Mouse (Mus musculus) forebrain, embryonic 13.5 days (tissue): ENCODE measurements at regions not wholly inside any gene's neighbourhood (a gene's known extent, or its start where the extent isn't known, plus 50 kb on each side); places are given as distances from the start of the nearest gene placed in this dataset.
"Not testable (repeated sequence)": the region's sequence is repeated elsewhere in the genome, so short reads cannot be mapped to it uniquely, and the experiment has no call there.

Source experiments
- ATAC-seq: fragments of 200-750 bp; cut with Nextera tagmentation; 2 replicates; pipeline ENCODE4 v1.8.0; 2017
- H3K27ac ChIP-seq: fragments of 300-500 bp; sonication (generic); 2 replicates; pipeline ENCODE4 v1.5.1; 2015; ENCODE audit warnings: inconsistent platforms, mild to moderate bottlenecking, moderate library complexity
- H3K27me3 ChIP-seq: fragments of 300-500 bp; sonication (generic); 2 replicates; pipeline ENCODE4 v1.6.1; 2015; ENCODE audit warnings: mild to moderate bottlenecking, inconsistent platforms
- H3K36me3 ChIP-seq: fragments of 300-500 bp; sonication (generic); 2 replicates; pipeline ENCODE4 v1.6.1; 2015; ENCODE audit warnings: mild to moderate bottlenecking, inconsistent platforms; ENCODE audit not compliant: poor library complexity, severe bottlenecking
- H3K4me1 ChIP-seq: fragments of 300-500 bp; sonication (generic); 2 replicates; pipeline ENCODE4 v1.6.1; 2015; ENCODE audit warnings: inconsistent platforms
- H3K4me2 ChIP-seq: fragments of 300-500 bp; sonication (generic); 2 replicates; pipeline ENCODE4 v1.6.1; 2015; ENCODE audit warnings: inconsistent platforms, mild to moderate bottlenecking, moderate library complexity
- H3K4me3 ChIP-seq: fragments of 300-500 bp; sonication (generic); 2 replicates; pipeline ENCODE4 v1.5.1; 2015; ENCODE audit warnings: mild to moderate bottlenecking, inconsistent platforms
- H3K9ac ChIP-seq: fragments of 300-500 bp; sonication (generic); 2 replicates; pipeline ENCODE4 v1.6.1; 2015; ENCODE audit warnings: mild to moderate bottlenecking, inconsistent platforms
- H3K9me3 ChIP-seq: fragments of 300-500 bp; sonication (generic); replicated peaks from 2 replicates; pipeline ENCODE4 v1.6.1; 2016; ENCODE audit warnings: inconsistent platforms
- WGBS: fragments of 180-500 bp; shearing (Covaris S2); methylation state at CpG from one replicate; pipeline ENCODE4 v1.1.7; 2015; 5-methylcytosine and 5-hydroxymethylcytosine counted together

DNA sequence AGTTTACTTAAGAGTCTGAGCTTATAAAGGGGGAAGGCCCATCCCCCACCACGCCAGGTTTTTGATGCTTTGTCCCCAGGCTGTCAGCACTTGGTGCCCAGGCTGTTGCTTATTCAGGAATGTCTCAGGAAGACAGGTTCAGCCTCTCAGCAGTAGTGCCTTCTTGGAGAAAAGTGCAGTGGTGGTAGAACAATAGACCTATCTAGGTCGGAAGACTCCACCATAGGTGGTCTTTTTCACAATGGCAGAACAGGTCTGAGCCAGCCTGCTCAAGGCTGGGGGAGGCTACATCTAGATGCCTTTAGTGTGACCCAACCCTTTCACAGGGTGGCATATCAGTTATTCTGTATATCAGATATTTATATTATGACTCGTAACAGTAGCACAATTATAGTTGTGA lies 171.9 kb upstream of the Pum3 start:
- Histone ChIP-seq H3K27me3 (no peaks in the 10 kb centered on the region), H3K36me3 (no peaks in the 10 kb centered on the region), H3K4me2 (no peak overlapping the region), H3K9ac (no peak overlapping the region), H3K4me3 (no peak overlapping the region), H3K27ac (no peak overlapping the region), H3K9me3 (no peaks in the 10 kb centered on the region), H3K4me1 (peaks cover 20% of the 10 kb centered on the region)
- WGBS, result 70% methylated on average over 3 of the region's 3 CpGs
- ATAC-seq, result no peak

GRCm38 (mm10) chr19:27600386-27600785 lies 170.8 kb upstream of the Pum3 start:
- not testable (repeated sequence) for H3K9ac ChIP-seq, H3K27me3 ChIP-seq, H3K36me3 ChIP-seq, H3K4me3 ChIP-seq, ATAC-seq, H3K4me2 ChIP-seq, H3K9me3 ChIP-seq, H3K27ac ChIP-seq
- H3K4me1 ChIP-seq, result peaks cover 20% of the 10 kb centered on the region
- WGBS, result 82% methylated on average over 9 of the region's 9 CpGs

GRCm38 (mm10) chr19:27599639-27600308 lies 170.1 kb upstream of the Pum3 start:
- ATAC-seq, result peak; percentile 68
- 27% methylated on average over 10 of the region's 10 CpGs for WGBS
- Histone ChIP-seq H3K9me3 (no peaks in the 10 kb centered on the region), H3K4me2 (peak overlapping the region; percentile 18; the same call in 1 of the 2 replicates), H3K27me3 (no peaks in the 10 kb centered on the region), H3K27ac (peak overlapping the region; percentile 69), H3K36me3 (no peaks in the 10 kb centered on the region), H3K4me3 (no peak overlapping the region), H3K9ac (no peak overlapping the region), H3K4me1 (peaks cover 20% of the 10 kb centered on the region)

- Histone ChIP-seq H3K9me3 (no peaks in the 10 kb centered on the region), H3K36me3 (no peaks in the 10 kb centered on the region), H3K4me1 (peaks cover 16% of the 10 kb centered on the region), H3K27ac (no peak overlapping the region), H3K4me3 (no peak overlapping the region), H3K27me3 (no peaks in the 10 kb centered on the region), H3K9ac (no peak overlapping the region), H3K4me2 (no peak overlapping the region)
- 0 out of 2 replicates have a peak, but pooled peaks have one; percentile 23 for ATAC-seq
- 78% methylated on average over 5 of the region's 5 CpGs for WGBS
Measured at GRCm38 (mm10) chr19:27598350-27598749, 168.7 kb upstream of the Pum3 start.

DNA sequence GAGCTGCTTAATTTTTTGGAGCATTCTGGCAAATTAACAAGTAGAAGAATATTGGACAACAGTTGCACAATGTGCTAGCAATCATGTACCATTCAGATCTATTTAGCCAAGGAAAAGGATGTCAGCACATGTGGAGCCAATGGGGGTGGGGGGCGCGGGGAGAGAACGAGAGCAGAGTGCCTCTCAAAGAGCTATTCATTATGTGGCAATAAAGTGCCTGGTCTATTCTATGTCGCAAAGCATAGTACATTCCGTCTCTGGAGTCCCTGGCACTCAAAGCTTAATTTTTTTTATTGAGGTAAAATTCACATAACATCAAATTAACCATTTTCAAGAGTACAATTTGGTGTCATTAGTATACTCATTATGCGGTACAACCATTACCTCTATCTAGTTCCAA lies 155.9 kb upstream of the Pum3 start:
- 63% methylated on average over 6 of the region's 6 CpGs for WGBS
- no peak for ATAC-seq
- peaks cover 27% of the 10 kb centered on the region for H3K4me1 ChIP-seq

GRCm38 (mm10) chr19:27582111-27582500 lies 152.5 kb upstream of the Pum3 start:
- 51% methylated on average over 8 of the region's 8 CpGs for WGBS
- 0 out of 2 replicates have a peak overlapping the region, but pooled peaks have one; percentile 23 for H3K4me2 ChIP-seq
- ATAC-seq, result peak; percentile 43

More for the DNA sequence above, 155.9 kb upstream of the Pum3 start:
- no peak overlapping the region for H3K4me3 ChIP-seq
- H3K4me2 ChIP-seq, result no peak overlapping the region
- H3K36me3 ChIP-seq, result no peaks in the 10 kb centered on the region
- H3K9ac ChIP-seq, result no peak overlapping the region
- no peaks in the 10 kb centered on the region for H3K9me3 ChIP-seq
- H3K27me3 ChIP-seq, result no peaks in the 10 kb centered on the region
- no peak overlapping the region for H3K27ac ChIP-seq

GRCm38 (mm10) chr19:27581362-27582110 lies 151.9 kb upstream of the Pum3 start:
- Histone ChIP-seq H3K9me3 (no peaks in the 10 kb centered on the region), H3K36me3 (no peaks in the 10 kb centered on the region), H3K27ac (no peak overlapping the region), H3K9ac (no peak overlapping the region; the same call in 1 of the 2 replicates), H3K4me1 (peaks cover 29% of the 10 kb centered on the region), H3K4me2 (peak overlapping the region; percentile 23), H3K4me3 (no peak overlapping the region), H3K27me3 (no peaks in the 10 kb centered on the region)
- WGBS, result 24% methylated on average over 6 of the region's 6 CpGs
- ATAC-seq, result peak; percentile 96

More at GRCm38 (mm10) chr19:27582111-27582500, 152.5 kb upstream of the Pum3 start:
- no peaks in the 10 kb centered on the region for H3K9me3 ChIP-seq
- no peaks in the 10 kb centered on the region for H3K27me3 ChIP-seq
- H3K4me3 ChIP-seq, result no peak overlapping the region
- no peak overlapping the region for H3K9ac ChIP-seq
- H3K4me1 ChIP-seq, result peaks cover 29% of the 10 kb centered on the region
- peak overlapping the region; percentile 27; the same call in 1 of the 2 replicates for H3K27ac ChIP-seq
- H3K36me3 ChIP-seq, result no peaks in the 10 kb centered on the region

DNA sequence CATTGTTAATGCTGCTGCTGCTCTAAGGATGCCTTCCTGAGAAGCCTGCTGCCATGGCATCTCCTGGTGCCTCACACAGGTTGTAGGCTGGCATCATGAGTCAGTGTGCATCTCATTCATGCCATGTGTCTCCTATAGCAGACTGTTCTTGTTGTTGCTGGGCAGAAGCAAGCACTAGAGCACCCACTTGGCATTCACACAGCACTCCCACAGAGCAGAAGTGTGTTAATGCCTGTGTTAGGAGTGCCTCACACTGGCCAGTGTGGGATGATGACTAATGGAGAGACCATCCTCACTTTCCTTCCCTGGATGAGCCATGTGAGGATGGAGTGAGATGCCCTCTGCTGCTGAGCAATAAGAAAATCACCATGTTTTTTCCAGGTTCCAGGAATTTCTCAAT lies 146.9 kb upstream of the Pum3 start:
- Histone ChIP-seq H3K36me3 (no peaks in the 10 kb centered on the region), H3K9me3 (no peaks in the 10 kb centered on the region), H3K27me3 (no peaks in the 10 kb centered on the region), H3K27ac (no peak overlapping the region), H3K4me2 (no peak overlapping the region), H3K9ac (no peak overlapping the region), H3K4me1 (peaks cover 12% of the 10 kb centered on the region), H3K4me3 (no peak overlapping the region)
- no peak for ATAC-seq

DNA sequence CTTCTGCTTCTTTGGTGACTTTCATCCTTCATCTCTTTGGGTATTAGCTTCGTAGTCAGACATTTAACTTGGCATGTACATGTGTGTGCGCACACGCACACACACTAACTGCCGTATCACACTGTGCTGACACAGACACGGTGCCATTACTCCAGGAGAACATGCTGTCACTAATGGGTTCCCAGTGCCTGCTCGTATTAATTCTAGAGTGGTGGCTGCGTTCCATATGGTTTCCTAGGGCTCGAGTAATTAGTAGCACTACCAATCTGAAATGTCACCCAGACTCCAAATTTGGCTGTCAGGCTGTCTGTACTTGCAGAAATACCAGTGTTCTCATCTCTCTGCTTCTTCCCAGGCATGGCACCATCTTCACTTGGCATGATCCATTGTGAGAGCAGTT lies 137.3 kb upstream of the Pum3 start:
- Histone ChIP-seq H3K27me3 (no peaks in the 10 kb centered on the region), H3K4me1 (no peaks in the 10 kb centered on the region; the same call in 1 of the 2 replicates), H3K9me3 (no peaks in the 10 kb centered on the region), H3K36me3 (no peaks in the 10 kb centered on the region), H3K4me3 (no peak overlapping the region), H3K9ac (no peak overlapping the region), H3K27ac (no peak overlapping the region), H3K4me2 (no peak overlapping the region)
- ATAC-seq, result no peak
- 88% methylated on average over 8 of the region's 8 CpGs for WGBS

- Histone ChIP-seq H3K4me1 (no peaks in the 10 kb centered on the region; the same call in 1 of the 2 replicates), H3K9me3 (no peaks in the 10 kb centered on the region), H3K27ac (no peak overlapping the region), H3K36me3 (no peaks in the 10 kb centered on the region), H3K27me3 (no peaks in the 10 kb centered on the region), H3K4me3 (no peak overlapping the region), H3K9ac (no peak overlapping the region), H3K4me2 (no peak overlapping the region)
- no peak for ATAC-seq
- 80% methylated on average over 3 of the region's 3 CpGs for WGBS
Measured at GRCm38 (mm10) chr19:27566060-27566459, 136.4 kb upstream of the Pum3 start.

GRCm38 (mm10) chr19:27564086-27564485 lies 134.5 kb upstream of the Pum3 start:
- no peaks in the 10 kb centered on the region for H3K27me3 ChIP-seq
- no peaks in the 10 kb centered on the region for H3K36me3 ChIP-seq
- no peak overlapping the region for H3K27ac ChIP-seq
- no peaks in the 10 kb centered on the region; the same call in 1 of the 2 replicates for H3K4me1 ChIP-seq
- ATAC-seq, result no peak
- no peaks in the 10 kb centered on the region for H3K9me3 ChIP-seq
- WGBS, result 77% methylated on average over 5 of the region's 5 CpGs
- no peak overlapping the region for H3K4me2 ChIP-seq
- no peak overlapping the region for H3K9ac ChIP-seq
- H3K4me3 ChIP-seq, result no peak overlapping the region

DNA sequence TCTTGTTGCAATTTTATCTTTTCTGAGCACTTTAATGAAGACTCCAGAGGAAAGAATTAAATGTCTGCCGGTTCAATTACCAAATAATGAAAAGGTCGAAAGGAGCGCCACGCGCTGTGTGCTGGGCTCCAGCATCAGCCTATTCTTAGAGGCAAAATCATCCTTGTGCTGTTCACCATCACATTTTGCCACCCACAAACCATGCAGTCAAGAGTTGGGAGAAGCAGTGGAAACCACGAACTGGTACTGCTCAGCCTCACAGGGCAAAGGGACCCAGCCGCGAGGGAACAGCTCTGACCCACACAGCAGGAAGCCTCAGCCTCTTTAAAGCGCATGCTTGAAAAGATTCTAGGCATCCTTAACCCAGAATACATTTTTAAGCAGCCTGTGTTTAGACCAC lies 134.0 kb upstream of the Pum3 start:
- Histone ChIP-seq H3K27ac (no peak overlapping the region), H3K36me3 (no peaks in the 10 kb centered on the region), H3K4me2 (no peak overlapping the region), H3K9me3 (no peaks in the 10 kb centered on the region), H3K27me3 (no peaks in the 10 kb centered on the region), H3K9ac (no peak overlapping the region), H3K4me3 (no peak overlapping the region), H3K4me1 (no peaks in the 10 kb centered on the region; the same call in 1 of the 2 replicates)
- WGBS, result 49% methylated on average over 9 of the region's 9 CpGs
- no peak for ATAC-seq
